ENCODE assay signal across 8 mouse cellular contexts in the genomic region with DNA sequence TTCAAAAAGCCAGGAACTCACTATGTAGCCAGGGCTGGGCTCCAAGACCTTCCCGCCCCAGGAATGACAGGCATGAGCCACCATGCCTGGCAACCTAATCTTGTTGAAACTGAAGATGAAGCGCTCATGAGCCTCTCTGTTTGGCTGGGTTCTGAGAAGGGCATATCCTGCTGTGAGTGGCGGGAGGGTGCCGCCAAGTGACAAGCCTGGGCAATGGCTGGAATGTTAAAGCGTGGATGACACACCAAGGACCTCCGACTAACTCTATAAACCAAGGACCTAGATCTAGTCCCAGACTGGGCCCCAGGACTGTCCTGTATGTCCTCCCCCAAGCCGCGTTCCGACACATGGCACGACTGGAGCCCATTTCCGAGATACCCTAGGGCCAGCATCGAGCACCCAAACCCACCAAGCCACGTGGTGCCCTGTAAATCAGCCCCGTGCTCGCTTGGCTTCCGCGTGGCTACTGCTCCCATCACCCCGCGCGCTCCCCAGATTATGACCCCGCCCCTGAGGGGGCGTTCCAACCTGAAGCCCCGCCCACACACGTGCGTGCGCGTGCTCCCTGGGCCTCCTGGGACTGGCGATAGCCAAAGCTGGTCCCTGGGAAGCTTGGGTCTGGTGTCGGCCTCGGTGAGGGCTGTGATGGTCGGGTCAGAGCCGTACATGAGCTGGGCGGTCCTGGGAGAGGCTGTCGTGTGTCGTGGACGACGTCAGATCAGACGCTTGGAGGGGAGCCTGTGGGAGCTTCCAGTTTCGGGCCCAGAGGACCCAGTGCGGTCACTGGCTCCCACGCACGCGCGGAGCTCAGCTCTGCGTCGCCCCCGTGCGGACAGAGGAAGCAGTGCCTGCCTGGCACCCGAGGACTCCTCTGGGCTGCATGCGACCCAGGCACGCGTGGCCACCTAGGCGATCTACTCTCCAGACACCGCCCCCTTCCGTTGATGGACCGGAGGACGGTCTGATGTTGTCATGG. TPM values are rescaled to one million over a fixed set of nuclear protein-coding genes. Genes with fewer than 3 reads are reported as not detected.
DNase-seq lines count a peak whose midpoint lies in the region; ATAC-seq and TF ChIP-seq lines count a peak whose summit lies in the region.

No protein-coding gene starts in this region.

- TF ChIP-seq CTCF in C2C12 (IDR thresholded peaks at IDR 0.05; ENCODE audit: control insufficient read depth, insufficient read depth, insufficient read length) = peak; percentile 97

- H3K79me2 ChIP-seq in C2C12 (ENCODE audit: control insufficient read depth, insufficient read depth) = no peaks in the 10 kb centered on the region

- DNase-seq in c-Kit-negative CD71-positive TER-119-positive erythroid progenitor cells, embryonic 14.5 days (ENCODE audit: low read depth, low spot score) = peak; percentile 76
- peak; percentile 89 for DNase-seq in fibroblast of lung, adult 2 months (ENCODE audit: low read depth)
- DNase-seq in kidney, postnatal 14 days = peak; percentile 97
- peak; percentile 84 for DNase-seq in liver, embryonic 13.5 days
- DNase-seq in neural tube, embryonic 10.5 days (ENCODE audit: extremely low spot score, low spot score) = peak; percentile 100

- H3K9ac ChIP-seq in heart, embryonic 14.5 days (ENCODE audit: low read length) = peak overlapping the region; percentile 67
- H3K9ac ChIP-seq in liver, embryonic 13.5 days = peak overlapping the region; percentile 67
- peak overlapping the region; percentile 78 for H3K9ac ChIP-seq in stomach, embryonic 16.5 days (ENCODE audit: low read length)

- WGBS in heart, embryonic 14.5 days = under 1% methylated on average over 57 of the region's 57 CpGs
- whole genome bisulfite sequencing in liver, embryonic 13.5 days (ENCODE audit: insufficient replicate concordance) = under 1% methylated on average over 57 of the region's 57 CpGs
- WGBS in stomach, embryonic 16.5 days = under 1% methylated on average over 57 of the region's 57 CpGs

- no peaks in the 10 kb centered on the region; a peak in 1 of 4 replicates for H3K4me1 ChIP-seq in heart, embryonic 14.5 days (ENCODE audit: control insufficient read depth in 2 of 2, insufficient read depth in 2 of 2, low read length in 2 of 2)
- peaks cover 43% of the 10 kb centered on the region for H3K4me1 ChIP-seq in liver, embryonic 13.5 days (replicated peaks)
- peaks cover 9% of the 10 kb centered on the region; the same call in 1 of the 2 replicates for H3K4me1 ChIP-seq in stomach, embryonic 16.5 days (ENCODE audit: control insufficient read depth, insufficient read depth, low read length)

- H3K27me3 ChIP-seq in C2C12 (ENCODE audit: control insufficient read depth, insufficient read depth, insufficient read length) = no peaks in the 10 kb centered on the region
- H3K27me3 ChIP-seq in heart, embryonic 14.5 days (ENCODE audit: control insufficient read depth, insufficient read depth, low read length) = no peaks in the 10 kb centered on the region
- no peaks in the 10 kb centered on the region for H3K27me3 ChIP-seq in liver, embryonic 13.5 days
- no peaks in the 10 kb centered on the region for H3K27me3 ChIP-seq in stomach, embryonic 16.5 days (ENCODE audit: control insufficient read depth, insufficient read depth, low read length)

- no peaks in the 10 kb centered on the region for H3K79me3 ChIP-seq in C2C12 (ENCODE audit: low read depth)

- peak overlapping the region; percentile 76 for H3ac ChIP-seq in C2C12 (ENCODE audit: control insufficient read depth, insufficient read length, low read depth)

- H3K4me3 ChIP-seq in C2C12 (ENCODE audit: insufficient read depth, poor library complexity, severe bottlenecking) = no peak overlapping the region
- H3K4me3 ChIP-seq in heart, embryonic 14.5 days (ENCODE audit: control insufficient read depth in 1 of 2, insufficient read depth in 1 of 2, low read depth in 1 of 2, low read length in 2 of 2) = peak overlapping the region; percentile 51 to 77
- H3K4me3 ChIP-seq in liver, embryonic 13.5 days (replicated peaks) = peak overlapping the region; percentile 64
- H3K4me3 ChIP-seq in stomach, embryonic 16.5 days (replicated peaks; ENCODE audit: low read length) = peak overlapping the region; percentile 72

- H3K27ac ChIP-seq in heart, embryonic 14.5 days (replicated peaks in 1 of 2; ENCODE audit: control insufficient read depth in 1 of 2, insufficient read depth in 1 of 2, low read depth in 2 of 2, low read length in 2 of 2) = peak overlapping the region; percentile 93 to 98
- peak overlapping the region; percentile 82 for H3K27ac ChIP-seq in liver, embryonic 13.5 days
- peak overlapping the region; percentile 98 for H3K27ac ChIP-seq in stomach, embryonic 16.5 days (ENCODE audit: low read length)

- ATAC-seq in heart, embryonic 14.5 days (ENCODE audit: insufficient number of reproducible peaks, insufficient read depth, low FRiP score, low read depth) = peak; percentile 93
- peak; percentile 89 for ATAC-seq in liver, embryonic 13.5 days (ENCODE audit: low read depth)
- ATAC-seq in stomach, embryonic 16.5 days (ENCODE audit: insufficient read depth, low FRiP score) = peak; percentile 94

- no peaks in the 10 kb centered on the region for H3K36me3 ChIP-seq in C2C12 (ENCODE audit: control insufficient read depth, insufficient read depth)
- H3K36me3 ChIP-seq in heart, embryonic 14.5 days (ENCODE audit: control insufficient read depth, insufficient read depth, low read length) = no peaks in the 10 kb centered on the region
- no peaks in the 10 kb centered on the region for H3K36me3 ChIP-seq in liver, embryonic 13.5 days
- H3K36me3 ChIP-seq in stomach, embryonic 16.5 days (ENCODE audit: control insufficient read depth, insufficient read depth, low read length) = no peaks in the 10 kb centered on the region

- H3K4me2 ChIP-seq in heart, embryonic 14.5 days (ENCODE audit: low read length) = peak overlapping the region; percentile 86
- peak overlapping the region; percentile 81 for H3K4me2 ChIP-seq in liver, embryonic 13.5 days
- H3K4me2 ChIP-seq in stomach, embryonic 16.5 days (ENCODE audit: low read depth, low read length) = peak overlapping the region; percentile 81

- no peaks in the 10 kb centered on the region for H3K9me3 ChIP-seq in heart, embryonic 14.5 days (ENCODE audit: control insufficient read depth, low read length)
- H3K9me3 ChIP-seq in liver, embryonic 13.5 days (replicated peaks) = no peaks in the 10 kb centered on the region
- no peaks in the 10 kb centered on the region for H3K9me3 ChIP-seq in stomach, embryonic 16.5 days (replicated peaks; ENCODE audit: control insufficient read depth, low read length)

TF ChIP-seq in C2C12, 6 proteins besides CTCF, POLR2A, EP300 and RAD21:
- TF ChIP-seq USF1 (IDR thresholded peaks at IDR 0.05; ENCODE audit: low read depth) (peak; percentile 53), MYOG (IDR thresholded peaks at IDR 0.05; ENCODE audit: control insufficient read depth, extremely low read depth, insufficient read length) (no peak), MAX (IDR thresholded peaks at IDR 0.05) (peak; percentile 88)

RNA-seq across cellular contexts. Expression of gene Rps6ka1, which starts 22.9 kb away (rescaled TPM):
- polyA plus RNA-seq in C2C12 (2012; fragmentation: generic; extraction: Trizol) = 2.4 TPM
- 15.9 and 16.9 TPM in 2 replicates for polyA plus RNA-seq in heart, embryonic 14.5 days (2014; fragmentation: Nextera tagmentation; extraction: Ambion mirVana)
- polyA plus RNA-seq in liver, embryonic 13.5 days (2015; fragmentation: Nextera tagmentation; extraction: Ambion mirVana) = 50.3 and 54.2 TPM in 2 replicates
- polyA plus RNA-seq in stomach, embryonic 16.5 days (2015; fragmentation: Nextera tagmentation; extraction: Ambion mirVana) = 69.2 and 71.8 TPM in 2 replicates

RNA-seq across cellular contexts. Expression of gene Hmgn2, which starts 57.9 kb away (rescaled TPM):
- 176 TPM for polyA plus RNA-seq in C2C12 (2012; fragmentation: generic; extraction: Trizol)
- polyA plus RNA-seq in heart, embryonic 14.5 days (2014; fragmentation: Nextera tagmentation; extraction: Ambion mirVana) = 1,614 and 1,711 TPM in 2 replicates
- polyA plus RNA-seq in liver, embryonic 13.5 days (2015; fragmentation: Nextera tagmentation; extraction: Ambion mirVana) = 779 and 917 TPM in 2 replicates
- polyA plus RNA-seq in stomach, embryonic 16.5 days (2015; fragmentation: Nextera tagmentation; extraction: Ambion mirVana) = 1,639 and 1,753 TPM in 2 replicates
